Comparison of ENCODE assay signal across 12 mouse cellular contexts in genomic region chr1:73931851-73932250, GRCm38 (mm10).
DNase-seq lines count a peak whose midpoint lies in the region; ATAC-seq and TF ChIP-seq lines count a peak whose summit lies in the region.
"Had no signal": no experiment of that assay in that cellular context is flagged by ENCODE, and none has a peak within 500 bp of the region (broad histone marks: within the 10 kb centered on the region; RNA-seq: fewer than 3 reads in every experiment).

No protein-coding gene starts in this region.

- peaks cover 34% of the 10 kb centered on the region for H3K4me1 ChIP-seq in kidney, embryonic 14.5 days (ENCODE audit: control insufficient read depth, insufficient read depth, low read length)
- H3K4me1 ChIP-seq in spleen, adult 2 months (ENCODE audit: control insufficient read depth, insufficient read depth, insufficient read length) = peaks cover 25% of the 10 kb centered on the region; the same call in 1 of the 2 replicates
- H3K4me1 ChIP-seq in olfactory bulb, adult 2 months (ENCODE audit: control insufficient read depth, insufficient read depth, low read length) = peaks cover 50% of the 10 kb centered on the region

- DNase-seq in adrenal gland, postnatal 10 days = peak; percentile 65
- no peak for DNase-seq in adrenal gland, postnatal 4 days (ENCODE audit: low spot score in 2 of 2)
- peak; percentile 87 for DNase-seq in kidney, adult 11 months
- no peak for DNase-seq in spleen, adult 2 months (ENCODE audit: low read depth in 1 of 2, low spot score in 2 of 2)
- DNase-seq in spleen, adult 12 weeks (ENCODE audit: low spot score) = no peak
- DNase-seq in T-cell, adult 2 months (ENCODE audit: low spot score) = no peak
- DNase-seq: cerebellum, adult 9-11 months; layer of hippocampus, adult 9-11 months; thymus, postnatal 25 days had no signal

- H3K4me3 ChIP-seq in kidney, embryonic 14.5 days (ENCODE audit: low read length) = no peak overlapping the region
- H3K4me3 ChIP-seq in spleen, adult 2 months (ENCODE audit: extremely low read depth, insufficient read depth, insufficient read length) = no peak overlapping the region
- no peak overlapping the region for H3K4me3 ChIP-seq in olfactory bulb, adult 2 months (ENCODE audit: insufficient read depth, low read depth, low read length)
- H3K4me3 ChIP-seq: embryonic facial prominence, embryonic 10.5 days had no signal

- 49% methylated on average over 5 of the region's 5 CpGs for WGBS in kidney, embryonic 14.5 days
- 86% methylated on average over 5 of the region's 5 CpGs for WGBS in spleen, adult 2 months
- WGBS in olfactory bulb, adult 2 months = 48% methylated on average over 5 of the region's 5 CpGs

- peaks cover 15% of the 10 kb centered on the region; the same call in 1 of the 2 replicates for H3K36me3 ChIP-seq in kidney, embryonic 14.5 days (ENCODE audit: control insufficient read depth, insufficient read depth, low read length)
- no peaks in the 10 kb centered on the region for H3K36me3 ChIP-seq in spleen, adult 2 months (ENCODE audit: control insufficient read depth, insufficient read depth, low read length)

- no peak overlapping the region for H3K27ac ChIP-seq in kidney, embryonic 14.5 days (ENCODE audit: low read depth, low read length)
- H3K27ac ChIP-seq in spleen, adult 2 months (ENCODE audit: insufficient read depth, low read length) = peak overlapping the region; percentile 33; the same call in 1 of the 2 replicates
- peak overlapping the region; percentile 27; the same call in 1 of the 2 replicates for H3K27ac ChIP-seq in olfactory bulb, adult 2 months (ENCODE audit: insufficient read depth, low read depth, low read length)
- H3K27ac ChIP-seq: embryonic facial prominence, embryonic 10.5 days had no signal

- TF ChIP-seq POLR2A in spleen, adult 2 months (IDR thresholded peaks at IDR 0.05; ENCODE audit: low read depth, low read length) = no peak
- TF ChIP-seq POLR2A in olfactory bulb, adult 2 months (IDR thresholded peaks at IDR 0.05; ENCODE audit: insufficient read depth, low read depth, low read length) = no peak

- no peak overlapping the region for H3K4me2 ChIP-seq in kidney, embryonic 14.5 days (replicated peaks; ENCODE audit: low read depth, low read length)

- no peaks in the 10 kb centered on the region for H3K27me3 ChIP-seq in kidney, embryonic 14.5 days (ENCODE audit: control insufficient read depth, insufficient read depth, low read length)
- H3K27me3 ChIP-seq in spleen, adult 2 months (ENCODE audit: control insufficient read depth, insufficient read depth, low read length) = no peaks in the 10 kb centered on the region

- TF ChIP-seq CTCF in spleen, adult 2 months (IDR thresholded peaks at IDR 0.05; ENCODE audit: extremely low read depth, insufficient read depth, insufficient read length, insufficient replicate concordance) = no peak
- TF ChIP-seq CTCF in olfactory bulb, adult 2 months (IDR thresholded peaks at IDR 0.05; ENCODE audit: insufficient read depth, low read depth, low read length) = no peak

- no peak for ATAC-seq in kidney, embryonic 14.5 days (ENCODE audit: low FRiP score, low TSS enrichment)

- no peaks in the 10 kb centered on the region for H3K9me3 ChIP-seq in kidney, embryonic 14.5 days (ENCODE audit: control insufficient read depth, low read length)
- H3K9me3 ChIP-seq: embryonic facial prominence, embryonic 10.5 days had no signal

- H3K9ac ChIP-seq in kidney, embryonic 14.5 days (ENCODE audit: low read depth, low read length) = no peak overlapping the region

Comparison
In these comparisons a context has a peak if more than half of its experiments do, and no peak if none do; other contexts are left out.
1. DNase-seq: peak in adrenal gland, postnatal 10 days (single experiment) and kidney, adult 11 months (single experiment); none in adrenal gland, postnatal 4 days (0 of 2), spleen, adult 2 months (0 of 2), spleen, adult 12 weeks (single experiment) and T-cell, adult 2 months (single experiment).